Mouse (Mus musculus) gastrocnemius, adult 2 months (tissue): Measurements from ENCODE around the gene Il4i1. TPM values are rescaled to one million over a fixed set of nuclear protein-coding genes. Genes with fewer than 3 reads are reported as not detected.

Experiments used
- DNase-seq: peaks from one replicate; pipeline ENCODE4 v3.0.0; 2022
- H3K27ac ChIP-seq: fragments of 200-600 bp; 2 replicates; pipeline ENCODE4 v1.8.1; 2022; ENCODE audit warnings: mild to moderate bottlenecking
- H3K4me3 ChIP-seq: fragments of 200-600 bp; 2 replicates; pipeline ENCODE4 v1.8.1; 2022; ENCODE audit warnings: mild to moderate bottlenecking, moderate library complexity
- CTCF ChIP-seq: fragments of 200-600 bp; IDR thresholded peaks from 2 replicates; pipeline ENCODE4 v1.8.1; 2022; ENCODE audit warnings: antibody characterized with exemption, mild to moderate bottlenecking, moderate library complexity
- intact Hi-C: fragments of 180-260 bp; cut with DNase I; formaldehyde crosslinking; loops from one replicate; pipeline ENCODE4 v1.15.1; 2025
- long read RNA-seq, 2 experiments: library from polyadenylated mRNA; stranded (forward); transcript quantifications; one replicate each; pipeline ENCODE4 v2.0.0; 2021
- total RNA-seq, 2 experiments: library from RNA; stranded (reverse); gene quantifications; 2 replicates each; pipeline ENCODE4 v1.2.3; 2021

Gene Il4i1
- total RNA-seq: 1 to 10 TPM; 1.6 to 3.3 TPM
- long read RNA-seq, experiment 1, partial matches to known transcripts: 0 of 7 reads
- long read RNA-seq, experiment 1, other reads (novel, unspliced or antisense): 7 of 7 reads
- long read RNA-seq, experiment 2: 0 reads

DNA sequence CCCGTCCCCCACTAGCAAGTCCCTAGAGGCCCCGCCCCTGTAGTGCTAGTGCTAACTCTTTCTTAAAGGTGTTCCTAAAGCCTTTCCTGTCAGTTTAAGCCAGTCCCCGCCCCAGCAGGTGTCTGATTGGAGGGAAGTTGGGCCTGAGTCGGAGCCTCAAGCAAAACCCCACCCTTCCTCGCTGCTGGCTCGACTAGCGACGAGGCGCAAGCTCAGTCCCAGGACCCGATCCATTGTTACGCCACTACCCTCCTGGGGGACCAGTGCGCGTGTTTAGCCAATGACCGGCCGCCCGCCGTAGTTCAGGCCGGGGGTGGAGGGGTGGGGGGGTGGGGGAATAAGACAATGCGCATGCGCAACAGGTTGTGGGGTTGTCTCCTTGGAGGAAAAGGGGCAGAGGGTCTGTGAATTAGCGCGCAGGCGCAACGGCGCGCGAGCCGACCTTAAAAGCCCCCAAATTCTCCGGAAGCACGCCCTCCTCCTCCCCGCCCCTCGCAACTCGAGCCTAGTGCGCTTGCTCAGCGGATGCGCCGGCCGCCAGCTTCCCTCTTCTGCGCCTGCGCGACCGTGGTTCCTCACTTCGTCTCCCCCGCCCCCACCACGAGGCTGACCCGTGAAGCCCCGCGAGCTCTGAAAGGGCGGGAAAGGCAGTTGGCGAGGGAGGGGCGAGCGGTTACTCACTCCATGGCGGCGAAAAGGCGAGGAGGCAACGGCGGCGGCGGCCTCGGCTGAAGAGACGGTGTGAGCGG, at the start of gene Il4i1, which contains the start of gene Nup62:
TSS of gene Il4i1 (plus strand) at position 667 of the 749 bp plus-strand sequence.
TSS of gene Nup62 (plus strand) at position 368 of the 749 bp plus-strand sequence.
- Histone ChIP-seq H3K27ac (peak within 1 kb of the TSS; percentile 99), H3K4me3 (peak within 1 kb of the TSS; percentile 99)
- no peak for TF ChIP-seq CTCF
- peak; percentile 99 for DNase-seq
- intact Hi-C loops: loop anchor here (10.0 kb wide), 1 partner anchor 171 kb away; no protein-coding TSS in a partner anchor

DNA sequence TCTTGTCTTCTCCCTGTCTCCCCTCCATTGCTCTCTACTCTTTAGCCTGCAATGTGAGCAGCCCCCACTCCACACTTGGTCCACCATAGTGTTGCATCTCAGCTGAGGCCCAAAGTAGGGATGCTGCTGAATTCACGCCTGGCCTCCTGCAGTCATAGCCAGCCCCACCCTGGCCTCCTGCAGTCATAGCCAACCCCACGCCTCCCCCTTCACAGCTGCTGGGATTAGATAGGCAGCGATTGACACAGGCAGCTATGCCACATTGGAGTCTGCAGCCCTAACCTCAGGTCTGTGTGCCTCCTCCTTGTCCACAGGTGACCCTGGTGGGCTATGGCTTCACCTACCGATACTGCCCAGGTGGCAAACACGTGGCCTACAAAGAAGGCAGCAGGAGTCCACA, 48.1 kb upstream of the Il4i1 start:
- no peak overlapping the region for H3K27ac ChIP-seq
- DNase-seq: no peak
- intact Hi-C loops: no loop called here
- TF ChIP-seq CTCF: no peak
- no peak overlapping the region for H3K4me3 ChIP-seq

DNA sequence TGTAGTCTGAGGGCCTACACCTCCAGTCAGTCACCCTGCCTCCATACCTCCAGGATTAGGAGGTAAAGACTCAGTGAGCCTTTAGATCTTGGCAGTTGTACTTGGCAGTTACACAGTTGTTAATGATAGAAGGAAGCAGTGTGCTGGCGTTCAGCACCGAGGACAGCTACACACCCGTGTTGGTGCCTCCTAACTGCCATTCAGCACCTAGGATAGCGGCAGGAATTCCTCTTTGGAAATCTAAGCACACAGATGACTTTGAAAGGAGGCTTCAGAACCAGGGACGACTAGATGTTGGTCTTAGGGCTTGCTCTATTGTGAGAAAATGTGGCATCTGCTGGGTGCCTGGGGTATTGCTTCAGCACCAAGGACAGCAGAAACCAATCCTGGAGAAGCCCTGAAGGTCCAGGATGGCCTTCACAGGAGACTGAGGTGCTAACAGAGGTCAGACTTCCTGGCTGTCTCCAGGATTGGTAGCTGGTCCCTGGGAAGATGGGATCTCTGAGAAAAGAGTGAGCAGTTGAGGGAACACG, 46.1 kb upstream of the Il4i1 start:
- intact Hi-C loops: no loop called here
- TF ChIP-seq CTCF: no peak
- peak; percentile 70 for DNase-seq
- Histone ChIP-seq H3K4me3 (no peak overlapping the region), H3K27ac (no peak overlapping the region)

DNA sequence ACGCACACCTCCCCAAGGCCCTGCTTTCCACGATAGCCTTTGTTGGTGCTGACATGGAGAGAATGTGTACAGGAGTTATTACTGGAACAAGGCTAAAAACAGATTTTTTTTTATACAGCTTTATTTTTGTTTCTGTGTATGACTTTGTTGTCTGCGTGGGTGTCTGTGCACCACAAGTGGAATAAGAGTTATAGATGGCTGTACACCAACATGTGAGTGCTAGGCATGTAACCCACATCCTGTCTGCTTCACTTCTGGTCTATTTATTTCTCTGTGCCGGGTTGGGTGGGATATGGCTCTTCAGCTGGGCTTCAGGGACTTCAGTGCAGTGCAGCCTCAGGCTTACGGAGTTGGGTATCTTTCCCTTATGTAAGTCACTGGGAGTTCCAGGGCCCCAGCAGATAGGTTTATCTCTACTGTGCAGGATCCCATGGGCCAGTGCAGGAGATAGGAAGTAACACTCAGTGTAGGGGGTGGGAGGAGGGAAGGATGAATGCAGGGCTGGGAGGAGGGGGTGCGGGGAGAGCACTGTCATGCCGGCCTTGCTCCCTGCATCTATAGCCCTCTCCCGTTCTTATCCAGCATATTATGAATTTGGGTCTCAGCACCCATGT, 43.5 kb upstream of the Il4i1 start:
- intact Hi-C loops: no loop called here
- no peak overlapping the region for H3K27ac ChIP-seq
- no peak for DNase-seq
- TF ChIP-seq CTCF: no peak
- no peak overlapping the region for H3K4me3 ChIP-seq

DNA sequence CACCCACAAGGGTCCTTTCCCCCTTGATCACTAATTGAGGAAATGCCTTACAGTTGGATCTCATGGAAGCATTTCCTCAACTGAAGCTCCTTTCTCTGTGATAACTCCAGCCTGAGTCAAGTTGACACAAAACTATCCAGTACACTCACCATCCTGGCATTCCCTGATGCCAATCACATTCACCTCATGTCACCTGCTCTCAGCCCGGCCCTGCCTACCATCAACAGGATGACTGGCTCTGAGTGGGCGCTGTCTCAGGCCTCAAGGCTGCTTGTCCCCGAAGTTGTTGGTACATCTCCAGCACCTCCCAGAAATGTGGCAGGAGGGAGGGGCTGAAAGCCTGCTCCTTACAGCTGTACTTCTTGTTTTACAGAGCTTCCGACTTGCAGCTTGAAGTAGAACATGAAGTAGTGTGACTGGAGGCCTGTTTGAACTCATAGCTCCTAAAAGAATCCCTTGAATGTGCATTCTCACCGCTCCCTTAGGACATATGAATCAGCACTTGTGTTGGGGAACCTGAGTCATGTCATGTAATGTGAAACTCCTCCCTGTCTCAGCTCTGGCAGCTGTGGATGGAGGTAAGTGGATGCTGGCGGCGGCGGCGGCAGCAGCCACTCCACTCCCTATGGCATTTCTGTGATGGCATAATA, 39.2 kb upstream of the Il4i1 start:
- no peak overlapping the region for H3K4me3 ChIP-seq
- peak overlapping the region; percentile 12; the same call in 1 of the 2 replicates for H3K27ac ChIP-seq

DNA sequence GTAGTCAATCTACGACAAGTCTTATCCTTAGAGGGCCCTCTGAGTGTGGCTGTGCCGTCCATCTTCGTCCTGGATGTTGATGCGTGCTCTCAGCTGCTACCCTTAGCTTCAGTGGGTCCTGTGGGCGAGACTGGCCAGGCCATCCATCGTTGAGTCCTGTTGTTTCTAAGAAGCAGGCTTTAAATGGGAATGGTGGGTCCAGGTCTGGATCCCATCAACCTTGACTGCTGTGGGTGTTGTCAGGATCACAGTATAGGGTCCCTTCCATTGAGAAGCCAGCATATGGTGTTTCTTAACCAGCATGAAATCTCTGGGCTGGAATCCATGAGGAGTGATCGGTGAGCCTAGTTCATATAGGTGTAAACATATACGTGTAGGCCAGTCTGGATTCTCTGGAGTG, 36.1 kb upstream of the Il4i1 start:
- Histone ChIP-seq H3K27ac (no peak overlapping the region), H3K4me3 (no peak overlapping the region)
- DNase-seq: no peak
- TF ChIP-seq CTCF: no peak
- intact Hi-C loops: no loop called here

More for the DNA sequence above, 39.2 kb upstream of the Il4i1 start:
- intact Hi-C loops: no loop called here
- TF ChIP-seq CTCF: no peak
- no peak for DNase-seq

DNA sequence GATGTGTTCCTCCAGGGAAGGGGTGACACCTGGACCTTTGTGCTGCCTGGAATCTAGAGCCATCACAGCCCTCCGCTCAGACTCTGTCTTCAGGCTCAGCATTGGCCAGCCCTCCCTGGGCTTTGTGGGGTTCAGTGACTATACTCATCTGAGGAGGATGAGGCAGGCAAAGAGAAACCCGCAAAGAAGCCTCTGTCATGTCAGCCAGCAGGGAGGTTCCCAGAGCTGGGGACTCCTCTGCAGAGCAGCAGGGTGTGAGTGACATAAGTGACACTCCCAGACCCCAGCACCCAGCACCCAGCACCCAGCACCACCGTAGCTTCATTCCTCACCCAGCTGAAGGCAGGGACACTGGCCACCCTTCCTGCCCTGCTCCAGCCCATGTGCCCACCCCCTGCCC, 26.7 kb upstream of the Il4i1 start:
- H3K27ac ChIP-seq: no peak overlapping the region
- intact Hi-C loops: no loop called here
- TF ChIP-seq CTCF: no peak
- H3K4me3 ChIP-seq: no peak overlapping the region
- no peak for DNase-seq

DNA sequence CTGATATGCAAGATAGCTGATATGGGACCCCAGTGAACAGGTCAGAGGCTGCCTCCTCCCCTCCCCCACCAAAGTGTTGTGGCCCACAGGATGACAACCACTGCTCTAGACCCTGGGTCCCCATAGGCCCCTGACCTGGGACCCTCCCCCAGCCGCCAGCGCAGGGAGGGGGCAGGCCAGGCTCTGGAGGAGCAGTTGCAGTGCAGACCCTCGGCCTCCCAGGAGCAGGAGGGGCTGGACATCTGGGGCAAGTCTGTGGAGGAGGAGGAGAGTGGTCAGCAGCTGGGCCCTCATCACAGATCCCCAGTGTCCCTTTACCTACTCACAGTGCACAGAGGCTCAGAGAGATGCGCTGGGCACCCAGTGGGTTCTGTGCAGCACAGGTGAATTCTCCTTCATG, 26.1 kb upstream of the Il4i1 start:
- DNase-seq: no peak
- Histone ChIP-seq H3K27ac (no peak overlapping the region), H3K4me3 (no peak overlapping the region)
- TF ChIP-seq CTCF: no peak
- intact Hi-C loops: no loop called here

DNA sequence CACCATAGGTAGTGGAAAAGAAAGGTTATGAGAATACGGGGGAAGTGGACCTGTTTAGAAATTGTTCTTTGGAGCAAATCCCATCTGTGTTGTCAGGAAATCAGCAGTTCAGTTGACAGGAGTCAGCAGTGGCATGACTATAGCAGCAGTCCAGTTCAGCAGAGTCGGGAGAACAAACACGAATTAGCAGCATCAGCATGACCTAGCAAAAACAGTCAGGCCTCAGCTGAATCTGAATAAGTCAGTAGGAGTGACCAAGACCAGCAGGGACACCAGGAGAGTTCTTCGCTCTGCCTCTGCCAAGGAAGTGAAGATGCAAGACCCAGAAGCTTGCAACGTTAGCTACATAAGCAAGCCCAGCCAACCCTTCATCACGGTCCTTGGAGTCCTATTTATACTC, 23.4 kb upstream of the Il4i1 start:
- DNase-seq: no peak
- intact Hi-C loops: no loop called here
- H3K4me3 ChIP-seq: no peak overlapping the region
- no peak for TF ChIP-seq CTCF
- H3K27ac ChIP-seq: no peak overlapping the region

DNA sequence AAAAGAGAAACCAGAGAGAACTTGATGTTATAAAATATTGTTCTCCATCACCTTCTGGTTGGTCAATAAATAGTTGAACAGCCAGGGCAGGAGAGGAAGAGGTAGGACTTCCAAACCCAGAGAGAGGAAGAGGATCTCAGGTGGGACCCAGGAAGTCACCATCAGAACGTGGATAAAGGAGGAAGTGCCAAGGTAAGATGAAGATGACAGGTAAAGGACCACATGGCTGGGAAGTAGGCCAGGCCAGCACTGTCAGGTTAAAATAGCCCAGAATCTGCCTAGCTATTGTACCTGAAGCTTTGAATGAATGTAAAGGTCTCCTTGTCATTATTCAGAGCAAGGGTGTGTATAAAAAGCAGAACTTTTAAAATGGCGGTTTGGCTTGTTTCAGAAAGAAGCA, 7.3 kb upstream of the Il4i1 start:
- intact Hi-C loops: no loop called here
- TF ChIP-seq CTCF: no peak
- Histone ChIP-seq H3K27ac (no peak overlapping the region), H3K4me3 (no peak overlapping the region)
- DNase-seq: no peak

DNA sequence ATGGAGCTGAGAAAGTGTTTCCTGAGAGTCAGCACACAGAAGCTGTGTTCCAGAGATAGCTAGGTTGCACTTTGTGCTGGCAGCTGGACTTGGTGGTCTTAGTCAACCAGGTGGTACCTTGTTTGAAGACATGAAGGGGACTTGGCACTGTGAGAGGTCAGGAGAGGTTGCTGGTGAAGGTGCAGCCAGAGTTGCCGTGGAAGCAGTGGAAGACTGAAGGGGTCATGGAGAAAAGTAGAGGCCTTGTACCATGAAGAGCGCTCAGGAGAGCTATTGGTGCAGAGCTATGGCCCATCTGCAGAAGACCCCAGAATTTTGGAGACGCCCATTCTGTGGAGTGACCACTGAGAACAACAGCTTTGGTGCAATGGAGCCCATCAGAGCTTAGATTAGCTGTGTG, 6.7 kb upstream of the Il4i1 start:
- intact Hi-C loops: no loop called here
- Histone ChIP-seq H3K27ac (no peak overlapping the region), H3K4me3 (no peak overlapping the region)
- no peak for TF ChIP-seq CTCF
- DNase-seq: no peak

DNA sequence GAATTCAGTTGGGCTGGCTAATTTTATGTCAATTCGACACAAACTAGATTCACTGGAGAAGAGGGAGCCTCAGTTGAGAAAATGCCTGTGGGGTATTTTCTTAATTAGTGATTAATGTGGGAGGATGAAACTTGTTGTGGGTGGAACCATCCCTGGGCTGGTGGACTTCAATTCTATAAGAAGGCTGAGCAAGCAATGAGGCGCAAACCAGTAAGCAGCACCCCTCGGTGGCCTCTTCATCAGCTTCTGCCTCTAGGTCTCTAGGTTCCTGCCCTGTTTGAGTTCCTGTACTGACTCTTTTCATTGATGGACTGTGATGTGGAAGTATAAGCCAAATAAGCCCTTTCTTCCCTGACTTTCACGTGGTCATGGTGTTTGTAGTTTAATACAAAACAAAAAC, 5.8 kb upstream of the Il4i1 start:
- intact Hi-C loops: loop anchor here (10.0 kb wide), 1 partner anchor 166 kb away; no protein-coding TSS in a partner anchor
- H3K27ac ChIP-seq: no peak overlapping the region
- no peak overlapping the region for H3K4me3 ChIP-seq
- TF ChIP-seq CTCF: no peak
- no peak for DNase-seq
